Mouse (Mus musculus): ENCODE results near the gene Aldh1a1.

DNA sequence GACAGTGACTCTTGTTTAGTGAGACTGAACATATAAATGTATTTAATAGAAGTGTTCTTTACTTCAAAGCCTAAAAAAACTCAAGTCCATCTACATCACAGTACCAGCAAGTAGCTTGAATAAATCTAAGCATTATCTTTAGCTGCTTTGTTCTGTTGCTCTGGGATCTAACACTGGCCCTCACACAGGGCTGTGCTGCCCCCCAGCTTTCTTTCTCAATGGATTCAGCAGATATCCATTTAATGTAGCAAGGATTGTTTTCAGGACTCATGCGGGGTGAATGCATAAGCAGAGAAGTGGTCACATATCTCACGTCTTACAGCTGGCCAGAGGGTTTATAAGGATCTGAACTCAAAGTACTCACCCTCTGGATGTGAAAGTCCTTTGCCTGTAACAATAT lies 129.9 kb downstream of the Aldh1a1 start:
- TF ChIP-seq CTCF (IDR thresholded peaks at IDR 0.05; ENCODE audit: borderline replicate concordance, extremely low read depth, insufficient read depth, insufficient read length) (no peak), POLR2A (IDR thresholded peaks at IDR 0.05; ENCODE audit: borderline replicate concordance, extremely low read depth, insufficient read depth, insufficient read length, poor library complexity, severe bottlenecking) (no peak)
